Mouse (Mus musculus): Measurements from ENCODE around the gene Isca2. TPM values are rescaled to one million over a fixed set of nuclear protein-coding genes. Genes with fewer than 3 reads are reported as not detected.

The Isca2 gene
- polyA plus RNA-seq, 1 experiment from 2014 or later = 137 TPM

GRCm38 (mm10) chr12:84811510-84811909 lies 38.5 kb downstream of the Isca2 start:
- H3K27ac ChIP-seq (ENCODE audit: low read length) = no peak overlapping the region
- WGBS = 54% methylated on average over 4 of the region's 4 CpGs
- no peaks in the 10 kb centered on the region for H3K36me3 ChIP-seq (ENCODE audit: control insufficient read depth, insufficient read depth, low read length)
- no peak overlapping the region for H3K9ac ChIP-seq (replicated peaks; ENCODE audit: low read depth, low read length)
- H3K4me2 ChIP-seq (replicated peaks; ENCODE audit: low read depth, low read length) = no peak overlapping the region
- no peak overlapping the region for H3K4me3 ChIP-seq (ENCODE audit: low read depth, low read length)
- H3K27me3 ChIP-seq (ENCODE audit: control insufficient read depth, insufficient read depth, low read length) = no peaks in the 10 kb centered on the region
- no peaks in the 10 kb centered on the region for H3K4me1 ChIP-seq (ENCODE audit: control insufficient read depth, insufficient read depth, low read length)
- no peaks in the 10 kb centered on the region for H3K9me3 ChIP-seq (ENCODE audit: control insufficient read depth, low read depth, low read length)
- ATAC-seq (ENCODE audit: insufficient number of reproducible peaks, insufficient read depth, low FRiP score, low read depth) = no peak

- H3K4me3 ChIP-seq (ENCODE audit: low read depth, low read length) = no peak overlapping the region
- no peaks in the 10 kb centered on the region for H3K4me1 ChIP-seq (ENCODE audit: control insufficient read depth, insufficient read depth, low read length)
- WGBS = 51% methylated on average over 3 of the region's 3 CpGs
- H3K27ac ChIP-seq (ENCODE audit: low read length) = no peak overlapping the region
- no peak for ATAC-seq (ENCODE audit: insufficient number of reproducible peaks, insufficient read depth, low FRiP score, low read depth)
- H3K9me3 ChIP-seq (ENCODE audit: control insufficient read depth, low read depth, low read length) = no peaks in the 10 kb centered on the region
- H3K27me3 ChIP-seq (ENCODE audit: control insufficient read depth, insufficient read depth, low read length) = no peaks in the 10 kb centered on the region
- no peak overlapping the region for H3K4me2 ChIP-seq (replicated peaks; ENCODE audit: low read depth, low read length)
- H3K36me3 ChIP-seq (ENCODE audit: control insufficient read depth, insufficient read depth, low read length) = no peaks in the 10 kb centered on the region
- no peak overlapping the region for H3K9ac ChIP-seq (replicated peaks; ENCODE audit: low read depth, low read length)
Observed at GRCm38 (mm10) chr12:84812004-84812403, 39.0 kb downstream of the Isca2 start.

- 44% methylated on average over 7 of the region's 7 CpGs for WGBS
- Histone ChIP-seq H3K27me3 (ENCODE audit: control insufficient read depth, insufficient read depth, low read length) (no peaks in the 10 kb centered on the region), H3K9ac (replicated peaks; ENCODE audit: low read depth, low read length) (no peak overlapping the region), H3K9me3 (ENCODE audit: control insufficient read depth, low read depth, low read length) (no peaks in the 10 kb centered on the region), H3K27ac (ENCODE audit: low read length) (no peak overlapping the region), H3K36me3 (ENCODE audit: control insufficient read depth, insufficient read depth, low read length) (no peaks in the 10 kb centered on the region), H3K4me2 (replicated peaks; ENCODE audit: low read depth, low read length) (no peak overlapping the region), H3K4me3 (ENCODE audit: low read depth, low read length) (no peak overlapping the region), H3K4me1 (ENCODE audit: control insufficient read depth, insufficient read depth, low read length) (no peaks in the 10 kb centered on the region)
- ATAC-seq (ENCODE audit: insufficient number of reproducible peaks, insufficient read depth, low FRiP score, low read depth) = no peak
Observed at GRCm38 (mm10) chr12:84813773-84814172, 40.7 kb downstream of the Isca2 start.

GRCm38 (mm10) chr12:84814663-84815325 lies 41.7 kb downstream of the Isca2 start:
- ATAC-seq (ENCODE audit: insufficient number of reproducible peaks, insufficient read depth, low FRiP score, low read depth) = peak; percentile 54; the same call in 1 of the 2 replicates
- no peaks in the 10 kb centered on the region for H3K9me3 ChIP-seq (ENCODE audit: control insufficient read depth, low read depth, low read length)
- H3K4me2 ChIP-seq (replicated peaks; ENCODE audit: low read depth, low read length) = no peak overlapping the region
- no peak overlapping the region for H3K9ac ChIP-seq (replicated peaks; ENCODE audit: low read depth, low read length)
- H3K27ac ChIP-seq (ENCODE audit: low read length) = peak overlapping the region; percentile 21; the same call in 1 of the 2 replicates
- 62% methylated on average over 3 of the region's 3 CpGs for WGBS
- H3K36me3 ChIP-seq (ENCODE audit: control insufficient read depth, insufficient read depth, low read length) = no peaks in the 10 kb centered on the region
- H3K4me1 ChIP-seq (ENCODE audit: control insufficient read depth, insufficient read depth, low read length) = no peaks in the 10 kb centered on the region
- H3K27me3 ChIP-seq (ENCODE audit: control insufficient read depth, insufficient read depth, low read length) = no peaks in the 10 kb centered on the region
- no peak overlapping the region for H3K4me3 ChIP-seq (ENCODE audit: low read depth, low read length)

- Histone ChIP-seq H3K27me3 (ENCODE audit: control insufficient read depth, insufficient read depth, low read length) (no peaks in the 10 kb centered on the region), H3K36me3 (ENCODE audit: control insufficient read depth, insufficient read depth, low read length) (no peaks in the 10 kb centered on the region), H3K9me3 (ENCODE audit: control insufficient read depth, low read depth, low read length) (no peaks in the 10 kb centered on the region), H3K9ac (replicated peaks; ENCODE audit: low read depth, low read length) (no peak overlapping the region), H3K4me3 (ENCODE audit: low read depth, low read length) (no peak overlapping the region), H3K4me2 (replicated peaks; ENCODE audit: low read depth, low read length) (no peak overlapping the region), H3K4me1 (ENCODE audit: control insufficient read depth, insufficient read depth, low read length) (no peaks in the 10 kb centered on the region), H3K27ac (ENCODE audit: low read length) (no peak overlapping the region)
- no peak for ATAC-seq (ENCODE audit: insufficient number of reproducible peaks, insufficient read depth, low FRiP score, low read depth)
- WGBS = 64% methylated on average over 4 of the region's 4 CpGs
Observed at GRCm38 (mm10) chr12:84818496-84818895, 45.4 kb downstream of the Isca2 start.

- no peaks in the 10 kb centered on the region for H3K4me1 ChIP-seq (ENCODE audit: control insufficient read depth, insufficient read depth, low read length)
- ATAC-seq (ENCODE audit: insufficient number of reproducible peaks, insufficient read depth, low FRiP score, low read depth) = no peak
- no peak overlapping the region for H3K4me3 ChIP-seq (ENCODE audit: low read depth, low read length)
- no peaks in the 10 kb centered on the region for H3K36me3 ChIP-seq (ENCODE audit: control insufficient read depth, insufficient read depth, low read length)
- no peak overlapping the region for H3K4me2 ChIP-seq (replicated peaks; ENCODE audit: low read depth, low read length)
- H3K27me3 ChIP-seq (ENCODE audit: control insufficient read depth, insufficient read depth, low read length) = no peaks in the 10 kb centered on the region
- H3K9ac ChIP-seq (replicated peaks; ENCODE audit: low read depth, low read length) = no peak overlapping the region
- no peak overlapping the region for H3K27ac ChIP-seq (ENCODE audit: low read length)
- 82% methylated on average over 13 of the region's 13 CpGs for WGBS
- H3K9me3 ChIP-seq (ENCODE audit: control insufficient read depth, low read depth, low read length) = no peaks in the 10 kb centered on the region
Observed at GRCm38 (mm10) chr12:84819236-84820168, 46.5 kb downstream of the Isca2 start.

GRCm38 (mm10) chr12:84823601-84824000 lies 50.5 kb downstream of the Isca2 start:
- Histone ChIP-seq H3K4me1 (ENCODE audit: control insufficient read depth, insufficient read depth, low read length) (no peaks in the 10 kb centered on the region), H3K9me3 (ENCODE audit: control insufficient read depth, low read depth, low read length) (no peaks in the 10 kb centered on the region), H3K27me3 (ENCODE audit: control insufficient read depth, insufficient read depth, low read length) (no peaks in the 10 kb centered on the region), H3K4me2 (replicated peaks; ENCODE audit: low read depth, low read length) (no peak overlapping the region), H3K27ac (ENCODE audit: low read length) (no peak overlapping the region), H3K9ac (replicated peaks; ENCODE audit: low read depth, low read length) (no peak overlapping the region), H3K36me3 (ENCODE audit: control insufficient read depth, insufficient read depth, low read length) (no peaks in the 10 kb centered on the region), H3K4me3 (ENCODE audit: low read depth, low read length) (no peak overlapping the region)
- 77% methylated on average over 7 of the region's 7 CpGs for WGBS
- no peak for ATAC-seq (ENCODE audit: insufficient number of reproducible peaks, insufficient read depth, low FRiP score, low read depth)

- no peak for ATAC-seq (ENCODE audit: insufficient number of reproducible peaks, insufficient read depth, low FRiP score, low read depth)
- H3K27ac ChIP-seq (ENCODE audit: low read length) = no peak overlapping the region
Observed at GRCm38 (mm10) chr12:84824203-84824602, 51.2 kb downstream of the Isca2 start.

More at GRCm38 (mm10) chr12:84824203-84824602, 51.2 kb downstream of the Isca2 start:
- Histone ChIP-seq H3K9ac (replicated peaks; ENCODE audit: low read depth, low read length) (no peak overlapping the region), H3K4me1 (ENCODE audit: control insufficient read depth, insufficient read depth, low read length) (no peaks in the 10 kb centered on the region), H3K36me3 (ENCODE audit: control insufficient read depth, insufficient read depth, low read length) (no peaks in the 10 kb centered on the region), H3K9me3 (ENCODE audit: control insufficient read depth, low read depth, low read length) (no peaks in the 10 kb centered on the region), H3K4me2 (replicated peaks; ENCODE audit: low read depth, low read length) (no peak overlapping the region), H3K27me3 (ENCODE audit: control insufficient read depth, insufficient read depth, low read length) (no peaks in the 10 kb centered on the region), H3K4me3 (ENCODE audit: low read depth, low read length) (no peak overlapping the region)
- WGBS = 67% methylated on average over 5 of the region's 5 CpGs
